Mouse (Mus musculus) megakaryocyte-erythroid progenitor cell, adult 5-6 weeks (primary cell): ENCODE measurements around the gene Olfr683. TPM values are rescaled to one million over a fixed set of nuclear protein-coding genes. Genes with fewer than 3 reads are reported as not detected.
"Not testable (repeated sequence)": the region's sequence is repeated elsewhere in the genome, so short reads cannot be mapped to it uniquely, and the experiment has no call there.

Source experiments
- ATAC-seq: replicated peaks from 2 replicates; pipeline ENCODE4 v1.8.0; 2016; ENCODE audit warnings: mild to moderate bottlenecking, inconsistent platforms; ENCODE audit not compliant: severe bottlenecking, poor library complexity, low FRiP score, low TSS enrichment
- total RNA-seq, 2 experiments: library from RNA; stranded (forward) in 1 of 2; stranded (reverse) in 1 of 2; fragments of 200-1000, 215-1000 nt in 1 of 2; fragments of >200 nt in 1 of 2; fragmentation: Nextera tagmentation in 1 of 2; gene quantifications; 2 replicates each; pipeline ENCODE4 v1.2.3; 2014 to 2017

Gene Olfr683
- total RNA-seq (2014; fragmentation: Nextera tagmentation) = not detected in 2 replicates
- total RNA-seq (2017) = not detected in 2 replicates

DNA sequence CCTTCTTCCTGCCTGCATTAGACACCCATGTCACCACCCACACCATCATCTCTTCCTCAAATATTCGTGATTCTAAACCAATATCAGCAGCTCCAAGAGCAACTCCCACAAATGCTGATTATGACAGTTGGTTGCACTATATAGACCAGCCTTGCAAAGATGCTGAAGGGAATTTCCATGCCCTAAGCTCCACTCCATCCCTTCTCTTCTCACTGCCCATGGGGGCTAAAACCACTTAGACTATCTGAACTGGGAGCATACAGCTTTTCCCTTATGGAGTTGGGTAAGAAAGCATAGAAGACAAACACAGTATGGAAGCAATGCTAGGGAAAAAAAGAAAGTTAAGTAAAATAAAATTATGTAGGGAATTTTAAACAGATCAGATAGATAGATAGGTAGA lies at the start of gene Olfr683:
Gene Olfr683, minus strand, starts transcription at position 101 of the 400 bp plus-strand sequence.
- no peak for ATAC-seq

DNA sequence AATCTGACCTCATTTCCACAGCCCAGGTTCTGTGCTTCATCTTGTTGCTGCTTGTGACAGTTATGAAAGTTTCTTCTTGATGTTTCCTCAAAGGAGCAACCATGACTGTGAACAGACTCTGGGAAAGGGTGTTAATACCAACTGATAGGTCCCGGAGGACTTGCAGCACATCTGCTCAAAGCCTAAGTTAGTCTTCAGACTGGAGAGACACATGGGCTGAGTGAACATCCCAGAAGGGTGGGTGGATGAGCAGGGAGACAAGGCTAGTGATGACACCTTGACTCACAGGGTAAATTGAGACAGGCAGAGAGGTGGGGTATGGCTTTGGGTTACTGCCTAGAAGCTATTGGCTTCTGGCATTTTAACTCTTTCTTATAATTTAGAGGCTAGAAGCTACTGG lies 39.1 kb upstream of the Olfr683 start, which contains the start of gene Olfr685:
Gene Olfr685, minus strand, starts transcription at position 101 of the 400 bp plus-strand sequence.
- ATAC-seq = no peak

DNA sequence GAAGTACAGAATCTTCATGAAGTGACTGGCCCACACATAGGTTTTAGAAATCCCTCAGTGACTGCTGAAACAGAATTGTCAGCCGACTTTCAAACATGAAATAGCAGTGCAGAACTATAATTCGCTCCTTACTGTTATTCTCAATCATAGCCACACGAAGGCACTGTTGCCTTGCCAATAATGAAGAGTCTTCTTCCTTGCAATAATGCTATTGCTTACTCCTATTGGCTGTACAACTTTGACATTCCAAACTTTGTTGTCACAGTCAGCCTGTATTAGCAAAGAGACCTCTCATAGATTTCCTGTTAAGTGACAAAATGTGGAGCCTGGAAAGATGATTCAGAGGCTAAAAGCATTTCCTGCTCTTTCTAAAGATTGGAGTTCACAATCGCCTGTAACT lies 24.0 kb upstream of the Olfr683 start:
- ATAC-seq = no peak

DNA sequence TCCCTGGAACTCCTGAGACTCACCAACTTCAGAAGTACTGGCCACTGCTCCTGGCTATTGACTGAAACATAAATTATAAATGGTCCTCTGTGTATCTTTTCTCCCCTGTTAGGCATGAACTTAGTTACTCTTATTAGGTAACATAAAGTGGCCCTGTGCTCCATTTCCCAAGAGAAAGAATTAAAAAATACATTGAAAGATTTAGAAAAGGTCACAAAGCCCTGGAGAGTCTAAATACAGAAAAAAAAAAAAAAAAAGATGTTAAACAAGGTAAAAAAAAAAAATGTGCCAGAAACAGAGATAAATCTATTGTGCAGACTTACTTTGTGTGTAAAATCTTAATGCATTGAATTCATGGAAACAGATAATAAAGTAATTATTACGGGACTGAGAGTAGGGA lies 16.7 kb upstream of the Olfr683 start, which contains the start of gene Olfr684:
Gene Olfr684, minus strand, starts transcription at position 101 of the 400 bp plus-strand sequence.
- no peak for ATAC-seq

DNA sequence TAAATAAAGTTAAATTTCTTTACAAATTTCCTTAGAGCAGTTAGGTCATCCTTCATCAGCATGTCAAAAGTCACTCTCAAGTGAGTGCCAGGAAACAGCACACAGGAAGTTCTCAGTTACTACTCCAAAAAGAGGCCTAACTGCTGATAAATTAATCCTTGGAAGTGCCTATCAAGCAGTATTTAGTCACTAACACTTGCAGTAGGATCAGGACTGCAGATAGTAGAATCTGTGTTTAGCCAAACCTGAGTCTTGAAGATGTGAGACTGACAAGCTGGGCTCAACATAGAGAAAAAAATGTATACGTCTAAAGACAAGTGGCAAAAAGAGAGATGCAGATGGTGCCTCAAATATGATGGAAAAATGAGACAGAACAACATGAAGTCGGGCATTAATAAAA lies 5.5 kb downstream of the Olfr683 start:
- no peak for ATAC-seq

DNA sequence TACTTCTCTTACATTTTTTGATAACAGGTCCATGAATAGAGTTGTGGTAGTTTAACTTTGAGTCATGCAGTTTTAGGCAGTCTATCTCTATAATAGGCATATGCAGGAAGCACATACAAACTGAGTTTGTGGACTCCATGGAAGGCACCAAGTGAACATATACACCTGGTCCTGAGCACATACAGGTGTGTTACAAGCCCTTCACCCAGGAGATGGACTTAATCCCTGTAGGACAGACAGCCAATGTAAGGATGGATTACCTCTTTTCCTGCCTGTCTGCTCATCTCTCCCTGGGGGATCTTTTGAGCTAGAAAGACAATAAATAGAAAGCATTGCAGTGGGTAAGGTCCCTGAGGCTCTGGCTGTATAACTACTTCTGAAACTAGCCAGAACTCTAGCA lies 30.3 kb downstream of the Olfr683 start, which contains the start of gene Olfr681:
Gene Olfr681, plus strand, starts transcription at position 301 of the 400 bp plus-strand sequence.
- ATAC-seq = no peak

DNA sequence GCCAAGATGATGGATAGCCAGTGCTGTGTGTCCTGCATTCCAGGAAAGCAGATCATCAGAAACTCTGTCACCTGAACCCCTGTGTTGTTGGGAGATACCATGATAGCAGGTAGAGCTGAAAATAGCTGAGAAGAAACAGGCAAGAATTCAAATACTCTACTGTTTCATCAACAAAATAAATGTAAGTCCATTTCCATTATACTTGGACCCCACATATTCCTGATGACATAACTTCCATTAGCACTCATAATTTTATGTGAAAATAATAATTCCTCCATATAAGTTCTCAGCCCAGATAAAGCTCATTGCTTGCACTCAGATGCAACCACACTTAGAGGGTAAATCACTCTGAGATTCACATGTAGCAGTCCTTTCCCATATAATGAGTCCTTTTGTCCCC lies 54.1 kb downstream of the Olfr683 start, which contains the start of gene Olfr680-ps1:
Gene Olfr680-ps1, minus strand, starts transcription at position 101 of the 400 bp plus-strand sequence.
- not testable (repeated sequence) for ATAC-seq

Other genes with a start within 250 kb of the Olfr683 start
- not detected in 2 replicates for gene Olfr667, start 225.5 kb downstream of the Olfr683 start, total RNA-seq (2014; fragmentation: Nextera tagmentation)
- not detected in 2 replicates for gene Olfr667, start 225.5 kb downstream of the Olfr683 start, total RNA-seq (2017)
- gene Olfr668, start 219.0 kb downstream of the Olfr683 start, total RNA-seq (2014; fragmentation: Nextera tagmentation) = not detected in 2 replicates
- not detected in 2 replicates for gene Olfr668, start 219.0 kb downstream of the Olfr683 start, total RNA-seq (2017)
- gene Olfr669, start 212.8 kb downstream of the Olfr683 start, total RNA-seq (2014; fragmentation: Nextera tagmentation) = not detected in 2 replicates
- not detected in 2 replicates for gene Olfr669, start 212.8 kb downstream of the Olfr683 start, total RNA-seq (2017)
- gene Olfr670, start 184.4 kb downstream of the Olfr683 start, total RNA-seq (2014; fragmentation: Nextera tagmentation) = not detected in 2 replicates
- not detected in 2 replicates for gene Olfr670, start 184.4 kb downstream of the Olfr683 start, total RNA-seq (2017)
- not detected in 2 replicates for gene Olfr671, start 167.9 kb downstream of the Olfr683 start, total RNA-seq (2014; fragmentation: Nextera tagmentation)
- not detected in 2 replicates for gene Olfr671, start 167.9 kb downstream of the Olfr683 start, total RNA-seq (2017)
- not detected in 2 replicates for gene Olfr672, start 145.0 kb downstream of the Olfr683 start, total RNA-seq (2014; fragmentation: Nextera tagmentation)
- not detected in 2 replicates for gene Olfr672, start 145.0 kb downstream of the Olfr683 start, total RNA-seq (2017)
- gene Olfr675, start 118.6 kb downstream of the Olfr683 start, total RNA-seq (2014; fragmentation: Nextera tagmentation) = not detected in 2 replicates
- gene Olfr675, start 118.6 kb downstream of the Olfr683 start, total RNA-seq (2017) = not detected in 2 replicates
- not detected in 2 replicates for gene Olfr676, start 114.3 kb downstream of the Olfr683 start, total RNA-seq (2014; fragmentation: Nextera tagmentation)
- not detected in 2 replicates for gene Olfr676, start 114.3 kb downstream of the Olfr683 start, total RNA-seq (2017)
- not detected in 2 replicates for gene Olfr677, start 95.6 kb downstream of the Olfr683 start, total RNA-seq (2014; fragmentation: Nextera tagmentation)
- not detected in 2 replicates for gene Olfr677, start 95.6 kb downstream of the Olfr683 start, total RNA-seq (2017)
- not detected in 2 replicates for gene Olfr678, start 82.5 kb downstream of the Olfr683 start, total RNA-seq (2014; fragmentation: Nextera tagmentation)
- gene Olfr678, start 82.5 kb downstream of the Olfr683 start, total RNA-seq (2017) = not detected in 2 replicates
- gene Olfr679, start 65.8 kb downstream of the Olfr683 start, total RNA-seq (2014; fragmentation: Nextera tagmentation) = not detected in 2 replicates
- not detected in 2 replicates for gene Olfr679, start 65.8 kb downstream of the Olfr683 start, total RNA-seq (2017)
- not detected in 2 replicates for gene Olfr680-ps1, start 54.2 kb downstream of the Olfr683 start, total RNA-seq (2014; fragmentation: Nextera tagmentation)
- gene Olfr680-ps1, start 54.2 kb downstream of the Olfr683 start, total RNA-seq (2017) = not detected in 2 replicates
- gene Olfr681, start 30.2 kb downstream of the Olfr683 start, total RNA-seq (2014; fragmentation: Nextera tagmentation) = not detected in 2 replicates
- gene Olfr681, start 30.2 kb downstream of the Olfr683 start, total RNA-seq (2017) = not detected in 2 replicates
- gene Olfr684, start 16.6 kb upstream of the Olfr683 start, total RNA-seq (2014; fragmentation: Nextera tagmentation) = not detected in 2 replicates
- gene Olfr684, start 16.6 kb upstream of the Olfr683 start, total RNA-seq (2017) = not detected in 2 replicates
- not detected in 2 replicates for gene Olfr685, start 39.0 kb upstream of the Olfr683 start, total RNA-seq (2014; fragmentation: Nextera tagmentation)
- not detected in 2 replicates for gene Olfr685, start 39.0 kb upstream of the Olfr683 start, total RNA-seq (2017)
- gene Olfr686, start 60.5 kb upstream of the Olfr683 start, total RNA-seq (2014; fragmentation: Nextera tagmentation) = not detected in 2 replicates
- not detected in 2 replicates for gene Olfr686, start 60.5 kb upstream of the Olfr683 start, total RNA-seq (2017)
- gene Olfr688, start 141.1 kb upstream of the Olfr683 start, total RNA-seq (2014; fragmentation: Nextera tagmentation) = not detected in 2 replicates
- not detected in 2 replicates for gene Olfr688, start 141.1 kb upstream of the Olfr683 start, total RNA-seq (2017)
- not detected in 2 replicates for gene Olfr689, start 164.2 kb upstream of the Olfr683 start, total RNA-seq (2014; fragmentation: Nextera tagmentation)
- not detected in 2 replicates for gene Olfr689, start 164.2 kb upstream of the Olfr683 start, total RNA-seq (2017)
- gene Olfr690, start 187.1 kb upstream of the Olfr683 start, total RNA-seq (2014; fragmentation: Nextera tagmentation) = not detected in 2 replicates
- not detected in 2 replicates for gene Olfr690, start 187.1 kb upstream of the Olfr683 start, total RNA-seq (2017)
- not detected in 2 replicates for gene Olfr691, start 195.3 kb upstream of the Olfr683 start, total RNA-seq (2014; fragmentation: Nextera tagmentation)
- not detected in 2 replicates for gene Olfr691, start 195.3 kb upstream of the Olfr683 start, total RNA-seq (2017)
- not detected in 2 replicates for gene Olfr692, start 221.2 kb upstream of the Olfr683 start, total RNA-seq (2014; fragmentation: Nextera tagmentation)
- gene Olfr692, start 221.2 kb upstream of the Olfr683 start, total RNA-seq (2017) = not detected in 2 replicates
- not detected in 2 replicates for gene Gm5901, start 228.0 kb upstream of the Olfr683 start, total RNA-seq (2014; fragmentation: Nextera tagmentation)
- not detected in 2 replicates for gene Gm5901, start 228.0 kb upstream of the Olfr683 start, total RNA-seq (2017)